Mouse (Mus musculus) testis, adult 2 months (tissue): ENCODE results near the gene Msrb3. TPM values are rescaled to one million over a fixed set of nuclear protein-coding genes. Genes with fewer than 3 reads are reported as not detected.

Source experiments
- H3K27ac ChIP-seq: fragments of 200-500 bp; 2 replicates; pipeline ENCODE4 v1.5.1; 2012; ENCODE audit warnings: low read depth, low read length; ENCODE audit not compliant: control insufficient read depth, insufficient read depth
- H3K27me3 ChIP-seq: fragments of 200-500 bp; 2 replicates; pipeline ENCODE4 v1.6.1; 2012; ENCODE audit warnings: mild to moderate bottlenecking, low read length, moderate library complexity; ENCODE audit not compliant: control insufficient read depth, insufficient read depth
- H3K36me3 ChIP-seq: fragments of 200-500 bp; 2 replicates; pipeline ENCODE4 v1.6.1; 2012; ENCODE audit warnings: mild to moderate bottlenecking, low read length; ENCODE audit not compliant: control insufficient read depth, insufficient read depth
- H3K4me1 ChIP-seq: fragments of 200-500 bp; 2 replicates; pipeline ENCODE4 v1.6.1; 2012; ENCODE audit warnings: low read length; ENCODE audit not compliant: control insufficient read depth, insufficient read depth
- H3K4me3 ChIP-seq: fragments of 200-500 bp; 2 replicates; pipeline ENCODE4 v1.5.1; 2012; ENCODE audit warnings: low read depth, mild to moderate bottlenecking, low read length, moderate library complexity, mixed read lengths; ENCODE audit not compliant: control insufficient read depth
- CTCF ChIP-seq: fragments of 200-500 bp; IDR thresholded peaks from 2 replicates; pipeline ENCODE4 v1.5.1; 2012; ENCODE audit warnings: low read depth, mild to moderate bottlenecking, inconsistent platforms, low read length, moderate library complexity; ENCODE audit not compliant: control insufficient read depth, insufficient read depth, insufficient replicate concordance
- POLR2A ChIP-seq: fragments of 200-500 bp; IDR thresholded peaks from 2 replicates; pipeline ENCODE4 v1.6.1; 2012; ENCODE audit warnings: low read depth, mild to moderate bottlenecking, inconsistent platforms, low read length, moderate library complexity; ENCODE audit not compliant: control insufficient read depth
- polyA plus RNA-seq: library from polyadenylated mRNA; depleted of rRNA; stranded (reverse); fragments of >200 nt; gene quantifications from 2 replicates; pipeline ENCODE4 v1.2.3, GENCODE M21; 2012; rRNA removed

Msrb3 gene
- polyA plus RNA-seq, 1 experiment, result 35.1 TPM

DNA sequence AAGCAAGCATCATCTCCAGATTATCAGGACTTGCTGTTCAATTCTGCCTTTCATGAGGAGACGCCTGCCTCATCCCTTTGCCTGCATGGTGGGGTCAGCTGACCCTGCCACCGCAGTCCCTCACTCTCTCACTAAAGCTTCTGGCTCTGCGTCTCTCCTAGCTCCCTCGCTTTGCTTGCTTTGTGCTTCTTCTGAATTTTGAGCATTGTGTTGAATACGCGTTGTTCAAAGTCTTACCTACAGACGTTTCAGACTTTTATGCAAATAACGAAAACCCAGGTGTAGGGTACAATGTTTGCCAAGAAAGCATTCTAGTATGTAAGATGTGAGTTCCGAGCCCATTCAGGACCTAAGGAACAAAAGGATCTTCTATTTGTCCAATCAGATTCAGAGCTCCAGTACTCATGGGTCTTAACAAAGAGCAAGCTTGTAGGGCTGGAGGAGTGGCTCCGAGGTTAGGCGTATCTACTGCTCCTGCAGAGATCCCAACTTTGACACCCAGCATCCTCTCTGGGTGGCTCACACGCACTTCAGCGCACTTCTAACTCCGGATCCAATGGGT lies 162.3 kb downstream of the Msrb3 start:
- no peak overlapping the region for H3K27ac ChIP-seq
- TF ChIP-seq POLR2A, result no peak
- TF ChIP-seq CTCF, result no peak

DNA sequence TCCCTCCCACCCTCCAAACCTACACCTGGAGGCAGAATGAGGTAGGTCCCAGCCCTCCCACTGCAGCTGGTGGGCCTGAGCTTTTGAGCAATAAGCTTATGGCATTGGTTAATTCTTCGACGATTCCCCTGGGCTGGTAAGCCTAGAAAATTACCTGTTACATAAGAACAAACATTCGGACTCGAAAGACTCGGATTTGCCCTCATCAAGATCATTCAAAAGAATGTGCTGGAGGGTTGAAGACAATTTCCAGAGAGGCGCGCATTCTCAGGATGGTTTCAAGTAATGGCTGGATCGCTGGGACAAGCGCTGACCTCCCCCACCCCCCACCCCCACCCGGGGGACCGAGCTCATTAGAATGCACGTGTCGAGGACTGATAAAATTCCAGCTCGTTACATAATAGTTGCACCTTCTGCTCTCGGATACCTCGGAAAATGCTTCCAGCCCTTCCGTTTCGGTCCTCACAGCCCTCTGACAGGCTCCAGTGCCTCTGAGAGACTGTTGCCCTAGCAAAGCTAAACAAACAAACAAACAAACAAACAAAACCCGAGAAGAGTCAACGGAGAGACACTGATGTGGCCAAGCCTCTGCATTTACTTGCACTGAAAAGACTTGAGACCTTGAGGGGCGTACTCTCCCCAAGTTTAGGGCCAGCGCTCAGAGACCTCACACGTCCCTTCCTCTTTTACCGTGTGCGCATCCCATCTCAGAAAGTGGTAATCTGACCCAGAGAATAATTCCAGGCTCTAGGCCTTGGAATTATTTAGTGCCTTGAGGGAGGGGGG lies 163.0 kb downstream of the Msrb3 start:
- Histone ChIP-seq H3K27ac (no peak overlapping the region), H3K4me1 (peaks cover 2% of the 10 kb centered on the region; the same call in 1 of the 2 replicates), H3K27me3 (no peaks in the 10 kb centered on the region), H3K4me3 (no peak overlapping the region), H3K36me3 (no peaks in the 10 kb centered on the region)
- TF ChIP-seq CTCF (no peak), POLR2A (no peak)

More for the DNA sequence above, 162.3 kb downstream of the Msrb3 start:
- Histone ChIP-seq H3K36me3 (no peaks in the 10 kb centered on the region), H3K27me3 (no peaks in the 10 kb centered on the region), H3K4me3 (no peak overlapping the region), H3K4me1 (peaks cover 2% of the 10 kb centered on the region; the same call in 1 of the 2 replicates)

DNA sequence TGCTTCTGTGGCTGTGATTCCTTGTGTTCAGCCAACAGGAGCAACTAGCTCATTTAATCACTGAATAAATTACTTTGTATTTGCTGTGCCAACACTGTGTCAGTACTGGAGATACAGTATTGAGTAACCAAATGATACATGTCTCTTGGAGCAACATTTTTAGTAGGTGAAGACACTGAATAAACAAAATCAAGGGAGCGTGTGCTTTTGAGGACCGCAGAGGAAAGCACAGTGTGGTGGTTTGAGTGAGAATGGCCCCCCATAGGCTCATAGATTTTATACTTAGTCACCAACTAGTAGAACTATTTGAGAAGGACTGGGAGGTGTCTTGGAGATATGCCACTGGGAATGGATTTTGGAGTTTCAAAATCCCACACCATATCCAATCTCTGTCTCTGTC lies 164.5 kb downstream of the Msrb3 start:
- no peak for TF ChIP-seq CTCF
- TF ChIP-seq POLR2A, result no peak
- H3K27ac ChIP-seq, result no peak overlapping the region
- peaks cover 2% of the 10 kb centered on the region; the same call in 1 of the 2 replicates for H3K4me1 ChIP-seq
- H3K4me3 ChIP-seq, result no peak overlapping the region
- no peaks in the 10 kb centered on the region for H3K27me3 ChIP-seq
- no peaks in the 10 kb centered on the region for H3K36me3 ChIP-seq

Other genes with a start within 250 kb of the Msrb3 start
- gene Lemd3, start 80.2 kb upstream of the Msrb3 start, polyA plus RNA-seq, result 6.0 and 6.6 TPM in 2 replicates
- 0.23 and 0.64 TPM in 2 replicates for gene Wif1, start 134.9 kb upstream of the Msrb3 start, polyA plus RNA-seq